Mouse (Mus musculus) erythroid progenitor cell, adult 5-6 weeks (primary cell): ENCODE measurements around the gene Aym1. TPM values are rescaled to one million over a fixed set of nuclear protein-coding genes. Genes with fewer than 3 reads are reported as not detected.
"Not testable (repeated sequence)": the region's sequence is repeated elsewhere in the genome, so short reads cannot be mapped to it uniquely, and the experiment has no call there.

Experiments
- ATAC-seq: replicated peaks from 2 replicates; pipeline ENCODE4 v1.8.0; 2016; ENCODE audit warnings: moderate number of reproducible peaks, mild to moderate bottlenecking, moderate TSS enrichment, inconsistent platforms; ENCODE audit not compliant: poor library complexity, low FRiP score, severe bottlenecking
- total RNA-seq, 2 experiments: library from RNA; stranded (forward) in 1 of 2; stranded (reverse) in 1 of 2; fragments of 150-400 nt in 1 of 2; fragments of 186-747, 209-891 nt in 1 of 2; gene quantifications; 2 replicates each; pipeline versions ENCODE4 v1.2.3 to v1.2.4; 2015 to 2017; ENCODE audit warnings: low replicate concordance in 2 of 2

Gene Aym1
- total RNA-seq (2015; ENCODE audit: low replicate concordance) (not detected in 2 replicates), total RNA-seq (2017; ENCODE audit: low replicate concordance) (not detected in 2 replicates)

DNA sequence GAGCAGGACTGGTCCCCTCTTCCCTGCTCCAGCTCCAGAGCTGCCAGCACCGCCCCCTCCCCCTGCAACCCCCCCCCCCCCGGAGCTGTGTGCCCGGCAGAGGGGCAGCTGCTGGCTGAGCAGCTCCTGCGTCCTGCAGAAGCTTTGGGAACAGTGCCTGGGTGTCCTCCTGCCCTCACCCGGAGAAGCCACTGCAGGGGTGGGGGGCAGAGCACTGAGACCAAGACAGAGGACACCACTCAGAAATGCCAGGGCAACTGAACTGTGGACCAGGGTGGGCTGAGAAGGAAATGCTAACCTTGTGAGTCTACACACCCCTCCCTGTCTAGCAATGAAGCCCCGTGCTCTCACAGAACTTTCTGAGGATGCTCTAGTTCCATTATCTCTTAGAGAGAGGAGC is at the start of gene Aym1:
Gene Aym1, plus strand, starts transcription at position 109 of the 400 bp plus-strand sequence.
- no peak for ATAC-seq

GRCm38 (mm10) chr5:113309491-113310376 is 47.4 kb upstream of the Aym1 start:
- no peak for ATAC-seq

DNA sequence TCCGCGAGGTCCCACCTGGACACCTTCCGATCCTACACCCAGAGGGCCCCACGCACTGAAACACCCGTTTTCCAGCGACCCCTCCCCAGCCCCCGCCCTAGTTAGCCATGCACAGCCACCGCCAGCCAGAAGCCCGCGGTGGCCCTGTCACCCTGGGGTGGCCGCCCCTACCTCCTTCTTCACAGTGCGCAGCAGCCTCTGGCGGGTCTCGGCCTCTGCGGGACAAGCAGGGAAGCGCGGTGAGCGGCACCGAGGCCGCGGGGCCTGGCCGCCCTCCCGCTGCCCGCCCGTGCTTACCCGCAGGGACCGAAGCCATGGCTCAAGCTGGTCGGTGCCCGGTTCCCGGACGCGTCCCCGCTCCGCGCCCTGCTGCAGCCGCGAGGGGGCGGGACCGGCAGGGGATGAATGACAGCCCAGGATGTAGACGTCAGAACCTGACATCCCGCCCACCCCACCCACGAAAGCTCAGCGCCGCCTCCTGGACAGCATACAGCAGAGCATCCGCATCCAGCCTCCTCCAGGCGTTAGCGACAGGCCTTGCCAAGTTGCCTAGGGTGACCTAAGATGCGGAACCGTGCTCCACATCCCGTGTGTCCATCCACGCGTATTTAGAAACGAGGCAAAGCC is 46.6 kb upstream of the Aym1 start, which contains the start of gene Sgsm1:
Gene Sgsm1, minus strand, starts transcription at position 410 of the 627 bp plus-strand sequence.
- no peak for ATAC-seq

DNA sequence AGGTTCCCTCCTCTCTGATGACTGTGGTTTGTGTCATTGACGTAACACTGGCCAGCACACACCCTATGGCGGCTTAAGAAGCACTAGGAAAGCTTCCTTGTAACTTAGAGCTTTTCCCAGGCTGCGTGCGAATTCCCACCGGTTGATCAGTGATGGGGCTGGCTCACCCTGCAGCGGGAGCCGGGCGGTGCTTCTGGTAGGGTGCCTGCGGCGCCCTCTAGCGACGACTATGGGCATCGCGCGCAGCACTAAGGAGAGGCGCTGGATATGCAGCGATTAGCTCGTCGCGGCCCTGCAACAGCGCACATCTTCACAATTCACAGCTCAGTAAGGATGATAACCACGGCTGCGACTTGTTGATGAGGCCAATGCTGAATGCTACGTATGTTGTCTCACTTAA is 43.1 kb upstream of the Aym1 start:
- ATAC-seq, result no peak

DNA sequence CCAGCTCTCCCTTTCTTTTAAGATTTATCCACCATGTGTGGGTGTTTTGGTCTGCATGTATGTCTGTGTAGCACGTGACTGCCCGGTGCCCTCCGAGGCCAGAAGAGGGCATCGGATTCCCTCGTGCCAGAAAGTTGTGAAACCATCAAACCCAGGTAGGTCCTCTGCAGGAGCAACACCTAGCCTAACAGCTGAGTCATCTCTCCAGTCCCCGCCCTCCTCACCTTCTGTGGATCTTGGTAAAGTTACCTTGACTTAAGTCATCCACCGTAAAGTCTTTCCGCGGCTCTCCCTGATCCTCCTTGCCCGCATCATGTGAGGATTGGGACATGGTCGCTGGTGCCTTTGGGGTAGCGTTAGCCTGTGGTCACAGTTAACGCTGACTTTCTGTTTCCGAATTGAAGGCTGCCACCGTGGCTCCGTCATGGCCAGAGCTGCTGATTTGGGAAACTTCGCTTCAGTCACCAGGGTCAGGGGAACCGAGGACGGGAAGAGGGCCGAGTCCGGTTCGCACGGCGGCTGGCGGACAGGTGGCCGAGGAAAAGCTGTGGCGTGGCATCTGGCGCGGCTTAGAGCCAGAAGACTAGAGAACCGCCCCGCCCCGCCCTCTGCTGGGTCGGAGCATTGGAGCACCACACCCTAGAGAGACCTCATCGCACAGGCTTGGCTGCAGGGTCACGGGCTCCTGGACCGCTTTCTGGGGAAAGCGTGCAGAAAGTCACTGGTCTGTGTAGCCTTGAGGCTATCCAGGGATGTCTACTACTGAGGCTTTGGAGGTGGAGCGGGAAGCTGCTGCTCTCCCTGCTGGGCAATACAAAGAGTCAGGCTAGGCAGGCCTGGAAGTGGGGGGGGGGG is 33.1 kb upstream of the Aym1 start:
- no peak for ATAC-seq

- ATAC-seq, result no peak
Observed at GRCm38 (mm10) chr5:113329463-113329862, 27.6 kb upstream of the Aym1 start.

DNA sequence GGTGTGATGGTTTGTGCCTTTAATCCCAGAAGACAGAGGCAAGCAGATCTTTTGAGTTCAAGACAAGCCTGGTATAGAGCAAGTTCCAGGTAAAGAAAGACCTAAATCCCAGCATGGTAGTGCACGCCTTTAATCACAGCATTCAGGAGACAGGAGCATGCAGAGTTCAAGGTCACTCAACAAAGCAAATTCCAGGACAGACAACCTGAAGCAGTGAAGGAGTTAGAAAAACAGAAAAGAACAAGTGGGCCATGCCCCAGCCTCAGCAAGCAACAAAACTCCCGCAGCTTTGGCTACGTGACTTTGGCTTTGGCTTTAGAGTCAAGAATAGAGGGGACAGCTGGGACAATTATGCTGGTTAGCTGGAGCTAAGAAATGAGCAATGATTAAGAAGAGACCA is 26.9 kb upstream of the Aym1 start:
- no peak for ATAC-seq

GRCm38 (mm10) chr5:113332239-113332638 is 24.9 kb upstream of the Aym1 start:
- no peak for ATAC-seq

DNA sequence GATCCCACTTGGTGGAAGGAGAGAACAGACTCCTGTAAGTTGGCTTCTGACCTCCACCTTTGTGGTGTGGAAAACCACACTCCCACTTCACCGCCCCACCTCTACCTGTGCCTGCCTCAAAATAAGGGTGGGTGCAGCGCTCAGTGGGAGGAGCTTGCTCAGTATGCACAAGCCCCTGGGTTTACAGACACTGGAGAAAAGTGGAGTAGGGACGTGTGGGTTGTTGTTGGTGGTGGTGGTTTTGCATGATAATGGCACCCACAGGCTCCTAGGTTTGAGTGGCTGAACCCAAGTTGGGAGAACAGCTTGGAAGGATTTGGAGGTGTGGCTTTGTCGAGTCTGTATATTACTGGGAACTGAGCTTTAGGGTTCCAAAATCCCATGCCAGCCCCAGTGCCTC is 24.2 kb upstream of the Aym1 start:
- no peak for ATAC-seq

DNA sequence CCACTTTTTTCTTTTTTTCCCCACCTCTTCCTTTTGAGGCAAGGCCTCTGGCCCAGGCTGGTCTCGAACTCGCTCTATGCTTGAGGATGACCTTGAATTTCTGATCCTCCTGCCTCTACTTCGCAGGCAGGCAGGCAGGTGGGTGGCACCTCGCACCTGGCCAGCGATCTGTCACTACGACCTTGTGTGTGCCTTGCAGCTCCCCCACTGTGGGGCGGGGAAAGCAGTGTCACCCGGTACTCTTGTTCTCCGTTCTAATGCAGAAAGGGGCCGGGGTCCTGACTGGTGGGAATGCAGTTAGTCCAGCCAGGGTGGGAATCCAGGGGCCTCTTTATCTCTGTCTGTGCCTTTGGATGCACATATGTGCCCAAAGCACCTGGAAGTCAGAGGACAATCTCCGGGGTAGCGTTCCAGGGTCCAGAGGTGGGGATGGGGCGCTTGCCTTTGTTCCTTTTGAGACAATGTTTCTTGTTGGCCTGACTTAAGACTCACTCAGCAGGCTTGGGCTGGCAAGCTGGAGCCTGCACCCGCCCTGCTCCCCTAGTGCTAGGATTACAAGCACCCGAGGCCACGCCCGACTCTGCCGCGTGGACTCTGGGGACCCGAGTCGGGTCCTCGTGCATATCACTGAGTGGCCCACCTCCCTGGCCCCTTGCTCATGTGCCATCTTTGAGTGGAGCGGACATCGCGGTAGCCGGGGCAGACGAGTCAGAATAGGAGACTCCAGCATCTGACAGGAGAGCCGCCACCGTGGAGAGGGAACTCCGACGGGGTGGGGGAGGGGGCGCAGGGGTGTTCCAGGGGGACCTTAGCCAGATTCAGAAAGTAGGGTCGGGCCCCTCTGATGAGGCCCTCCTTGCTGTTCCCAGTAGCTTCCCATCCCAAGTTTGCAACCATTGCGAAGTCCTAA is 22.2 kb upstream of the Aym1 start:
- ATAC-seq, result no peak

DNA sequence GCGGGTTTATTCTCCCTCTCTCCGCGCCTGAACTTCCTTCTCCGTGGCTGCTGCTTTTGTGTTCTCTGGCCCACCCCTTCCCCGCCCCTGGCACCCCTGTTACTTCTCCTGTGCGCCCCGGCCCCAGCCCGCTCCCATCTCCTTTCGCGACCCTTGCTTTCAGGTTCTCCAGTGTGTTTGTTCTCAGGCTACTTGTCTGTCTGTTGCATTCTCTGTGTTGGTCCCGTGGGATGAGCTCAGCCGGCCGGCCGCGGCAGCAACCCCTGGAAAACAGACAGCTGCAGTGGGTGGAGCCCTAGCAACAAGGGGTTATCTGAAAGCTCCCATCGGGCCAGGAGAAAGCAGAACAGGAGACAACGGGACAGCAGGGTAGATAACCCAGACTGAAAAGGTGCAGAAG is 21.4 kb upstream of the Aym1 start:
- no peak for ATAC-seq

- ATAC-seq, result no peak
Observed at GRCm38 (mm10) chr5:113336281-113336680, 20.8 kb upstream of the Aym1 start.

DNA sequence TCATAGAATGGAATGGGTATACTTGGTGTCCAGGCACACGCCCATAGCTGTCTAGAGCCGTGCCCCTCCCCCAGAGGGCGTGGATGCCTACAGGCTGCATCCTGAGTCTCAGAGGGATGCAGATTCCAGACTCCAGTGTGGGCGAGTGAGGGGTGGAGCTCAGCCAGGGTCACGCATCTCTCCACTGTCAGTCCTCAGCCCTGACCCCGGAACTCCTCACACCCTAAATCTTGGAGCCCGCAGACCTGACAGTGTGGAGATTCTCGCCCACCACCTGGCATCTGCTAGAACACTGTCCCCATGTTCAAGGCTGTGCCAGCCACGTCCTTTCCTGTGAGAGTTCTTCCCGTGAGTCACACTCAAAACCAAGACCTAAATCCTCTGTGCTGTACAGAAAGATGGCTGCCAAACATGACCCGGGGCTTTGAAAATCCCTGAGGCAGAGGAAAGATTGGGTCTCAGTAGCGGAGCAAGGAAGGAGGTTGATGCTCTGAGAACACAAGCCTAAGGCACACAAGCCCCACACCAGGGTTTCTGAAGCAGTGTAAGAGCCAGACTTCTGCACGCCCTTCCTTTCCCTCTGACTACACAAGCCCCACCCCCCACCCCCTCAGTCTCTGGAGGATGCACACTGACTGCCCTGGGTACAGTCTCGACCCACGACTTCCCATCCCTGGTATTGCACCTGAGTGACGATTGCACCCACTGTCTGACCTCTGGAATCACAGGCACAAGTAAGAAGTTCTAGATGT is 12.3 kb upstream of the Aym1 start:
- no peak for ATAC-seq

DNA sequence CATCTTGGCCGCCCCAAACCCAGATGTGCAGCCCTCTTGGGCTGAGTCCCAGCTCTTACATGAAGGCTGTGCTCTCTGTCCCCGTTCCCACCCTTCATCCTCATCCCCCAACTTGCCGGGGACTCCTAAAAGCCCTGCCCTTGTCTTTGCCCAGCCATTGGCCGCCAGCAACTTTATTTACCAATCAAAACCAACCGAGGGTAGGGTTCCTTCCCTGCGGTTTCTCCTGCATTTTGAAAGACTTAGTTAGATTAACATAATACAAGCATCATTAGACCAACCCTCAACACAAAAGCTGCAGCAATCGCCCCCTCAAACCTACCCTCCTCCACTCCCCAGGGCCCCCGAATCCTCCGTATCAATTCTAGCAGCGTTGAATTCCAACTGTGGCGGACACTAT is 11.3 kb upstream of the Aym1 start:
- no peak for ATAC-seq

GRCm38 (mm10) chr5:113346651-113347050 is 10.4 kb upstream of the Aym1 start:
- ATAC-seq, result not testable (repeated sequence)

DNA sequence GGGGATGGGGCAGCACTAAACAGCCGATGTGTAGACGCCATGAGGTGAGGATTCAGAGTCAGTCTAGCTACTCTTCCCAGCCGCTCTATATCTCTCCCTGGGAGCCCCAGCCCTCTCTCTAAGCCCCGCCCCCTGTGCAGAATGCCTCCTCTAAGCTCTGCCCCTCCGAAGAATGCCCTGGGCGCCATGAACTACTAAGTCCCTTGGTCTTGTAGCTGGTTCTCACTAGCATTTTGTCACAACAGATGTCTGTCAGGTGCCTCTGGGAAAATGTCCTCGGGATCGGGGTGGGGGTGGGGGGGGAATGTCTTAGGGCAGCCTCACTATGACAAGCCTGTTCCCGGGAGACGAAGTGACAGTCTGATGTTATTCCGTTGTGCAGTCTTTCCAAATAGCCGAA is 9.5 kb upstream of the Aym1 start:
- no peak for ATAC-seq

DNA sequence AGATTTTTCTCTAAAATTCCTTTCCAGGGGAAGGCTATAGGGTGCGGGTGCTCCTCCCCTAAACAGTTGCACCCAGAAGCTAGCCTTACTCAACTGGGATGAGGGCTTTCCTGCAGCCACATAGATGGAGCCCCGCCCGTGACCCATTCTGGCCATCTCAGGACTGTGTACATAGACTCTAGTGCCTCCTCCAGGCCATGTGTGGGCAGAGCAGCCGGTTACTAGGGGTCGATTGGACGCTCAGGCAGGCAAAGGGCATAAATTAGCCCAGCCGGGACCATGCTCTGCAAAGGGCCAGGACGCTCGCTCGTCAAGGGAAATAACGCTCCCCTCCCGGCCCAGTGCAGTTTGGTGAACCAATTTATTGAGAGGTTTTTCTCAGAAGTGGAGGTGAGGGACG is 8.5 kb upstream of the Aym1 start:
- ATAC-seq, result no peak

DNA sequence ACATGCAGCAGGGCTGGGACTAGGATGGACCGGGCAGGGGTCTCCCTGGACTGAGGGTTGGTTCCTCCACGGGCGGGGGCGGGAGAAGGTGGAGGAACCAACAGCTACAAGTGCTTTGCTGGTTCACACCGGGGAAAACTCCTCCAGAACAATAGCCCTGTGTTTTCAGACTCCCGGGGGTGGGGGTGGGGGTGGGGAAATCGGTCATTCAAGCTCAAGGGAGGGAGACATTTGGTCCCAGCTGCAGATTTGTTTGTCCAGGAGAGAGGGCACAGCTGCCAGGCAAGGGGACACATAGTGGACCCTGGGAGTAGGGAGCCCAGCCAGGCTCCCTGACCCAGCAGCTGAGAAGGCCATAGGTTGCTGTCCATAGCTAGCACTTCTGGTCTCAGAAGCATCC is 7.9 kb upstream of the Aym1 start:
- no peak for ATAC-seq

GRCm38 (mm10) chr5:113349810-113350209 is 7.3 kb upstream of the Aym1 start:
- no peak for ATAC-seq
